Mouse (Mus musculus) cerebellum, postnatal 36 days (tissue): ENCODE results near the gene Nck2.
A peak's percentile ranks its signal among the peaks of the same experiment; 100 is the strongest.

Source experiments
- DNase-seq, 2 experiments: peaks; one replicate each; pipeline ENCODE4 v3.0.0; 2021 to 2022; ENCODE audit warnings: mixed read lengths in 2 of 2

The Nck2 gene

GRCm38 (mm10) chr1:43436554-43436953 is 7.8 kb upstream of the Nck2 start:
- DNase-seq, result no peak

DNA sequence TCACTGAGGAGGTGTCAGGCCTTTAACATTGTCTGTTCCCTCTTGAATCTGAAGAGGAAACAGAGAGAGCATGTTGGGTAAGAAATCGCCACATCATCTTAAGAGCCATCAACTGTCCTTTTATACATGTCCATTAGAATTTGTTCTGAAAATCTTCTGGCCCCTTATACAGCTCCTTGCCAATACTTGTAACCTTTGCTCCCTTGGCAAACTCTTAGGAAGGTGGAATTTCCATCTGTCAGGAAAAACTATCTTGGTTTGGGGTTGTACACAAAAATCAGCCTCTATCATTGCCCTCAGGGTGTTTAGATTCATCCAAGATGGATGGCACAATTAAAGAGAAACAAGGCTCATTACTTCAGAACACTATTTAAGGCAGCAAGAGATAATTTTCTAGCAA is 5.1 kb upstream of the Nck2 start:
- DNase-seq, result no peak

DNA sequence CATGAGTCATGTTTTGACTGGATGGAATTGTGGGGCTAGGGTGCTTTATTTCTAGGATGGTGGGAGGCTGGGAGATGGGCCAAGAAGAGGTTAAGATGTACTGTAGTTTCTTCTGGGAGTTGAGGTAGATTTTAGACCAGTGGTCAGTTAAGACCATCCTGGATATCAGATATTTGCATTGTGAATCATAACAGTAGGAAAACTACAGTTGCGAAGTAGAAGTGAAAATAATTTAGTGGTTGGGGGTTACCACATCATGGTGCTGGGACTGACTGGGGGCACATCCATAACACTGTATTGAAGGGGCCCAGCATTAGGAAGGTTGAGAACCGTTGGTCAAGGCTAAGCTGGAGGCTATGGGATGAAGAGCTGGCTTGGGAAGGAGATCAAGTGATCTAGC is 1.8 kb upstream of the Nck2 start:
- DNase-seq, result no peak

DNA sequence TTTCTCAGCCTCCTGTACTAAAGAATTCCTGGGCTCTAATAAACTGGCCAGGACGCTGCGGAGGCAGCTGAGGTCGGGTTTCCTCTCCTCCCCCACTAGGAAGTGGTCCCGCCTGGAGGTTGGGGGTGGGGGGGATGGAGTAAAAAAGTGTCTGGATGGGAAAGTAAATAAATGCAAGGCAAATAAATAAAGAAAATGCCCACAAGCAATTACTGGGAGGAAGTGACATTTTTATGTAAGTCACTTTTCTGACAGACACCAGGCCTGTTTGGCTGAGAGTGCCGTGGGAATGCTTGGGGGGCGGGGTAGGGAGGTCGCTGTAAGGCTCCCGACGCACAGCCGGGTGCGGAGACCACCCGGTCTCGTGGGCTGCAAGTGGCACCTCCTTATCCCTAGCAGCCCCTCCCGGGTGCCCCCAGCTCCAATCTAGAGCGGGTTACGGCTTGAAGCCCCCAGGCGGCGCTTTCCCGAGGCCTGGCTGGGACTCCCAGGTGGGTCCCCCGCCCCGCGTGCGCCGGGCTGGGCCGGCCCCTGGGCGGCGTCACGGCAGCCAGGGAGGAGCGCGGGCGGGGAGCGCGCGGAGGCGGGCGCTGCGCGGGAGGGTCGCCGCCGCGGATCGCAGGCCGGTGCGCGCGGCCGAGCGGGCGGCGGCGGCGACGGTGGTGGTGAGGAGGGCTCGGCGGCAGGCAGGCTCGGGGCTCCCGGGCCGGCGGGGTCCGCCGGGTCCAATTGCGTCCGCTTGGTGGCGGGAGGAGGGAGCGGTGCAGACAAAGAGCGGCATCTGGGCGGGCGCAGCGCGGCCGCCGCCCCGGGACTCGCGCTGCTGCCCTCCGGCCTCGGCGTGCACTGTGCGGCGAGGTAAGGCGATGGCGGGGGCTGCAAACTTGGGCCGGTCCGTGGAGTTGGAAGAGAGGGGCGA is 1.1 kb downstream of the Nck2 start:
- DNase-seq, result peak; percentile 68 to 77

GRCm38 (mm10) chr1:43446089-43446533 is 1.7 kb downstream of the Nck2 start:
- DNase-seq, result peak; percentile 55 to 67

DNA sequence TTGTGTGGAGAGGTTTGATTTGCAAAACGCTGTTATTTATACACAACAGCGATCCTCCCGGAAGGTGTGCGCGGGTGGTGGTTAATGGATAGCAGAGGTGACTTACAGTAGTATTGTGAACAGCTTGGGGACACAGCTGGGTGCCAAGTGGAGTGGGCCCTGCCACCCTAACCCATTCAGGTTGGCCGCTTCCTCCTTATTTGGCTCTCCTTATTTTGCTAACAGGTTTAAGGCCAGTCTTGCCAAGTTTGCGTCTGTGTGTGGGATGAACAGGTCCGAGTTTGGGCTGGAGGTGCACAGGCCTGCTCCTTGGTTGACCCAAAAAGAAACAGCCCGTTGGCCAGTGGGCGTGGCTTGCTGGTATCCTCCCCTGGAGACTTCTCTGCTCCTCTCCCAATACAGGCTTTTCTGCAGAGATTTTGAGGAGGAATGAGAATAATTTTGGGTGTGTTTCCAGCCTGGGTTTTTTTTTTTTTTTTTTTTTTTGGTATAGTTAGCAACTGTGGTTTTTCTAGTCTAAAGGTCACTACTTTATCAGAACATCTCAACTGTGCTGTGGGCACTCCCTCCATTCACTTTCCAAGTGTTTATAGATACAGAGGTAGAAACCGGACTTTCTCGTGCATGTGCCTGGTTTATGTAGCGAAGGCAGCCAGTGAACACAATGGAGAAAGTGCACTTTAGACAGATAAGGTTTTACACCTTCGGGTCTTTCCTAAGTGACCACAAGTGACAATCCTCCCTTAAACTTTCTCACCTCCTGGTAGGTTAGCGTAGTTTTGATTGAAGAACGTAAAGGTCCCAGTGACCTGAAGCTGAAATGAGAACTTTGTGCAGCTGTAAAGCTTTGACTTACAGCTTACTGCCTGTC is 2.6 kb downstream of the Nck2 start:
- DNase-seq, result peak; percentile 57 to 61

DNA sequence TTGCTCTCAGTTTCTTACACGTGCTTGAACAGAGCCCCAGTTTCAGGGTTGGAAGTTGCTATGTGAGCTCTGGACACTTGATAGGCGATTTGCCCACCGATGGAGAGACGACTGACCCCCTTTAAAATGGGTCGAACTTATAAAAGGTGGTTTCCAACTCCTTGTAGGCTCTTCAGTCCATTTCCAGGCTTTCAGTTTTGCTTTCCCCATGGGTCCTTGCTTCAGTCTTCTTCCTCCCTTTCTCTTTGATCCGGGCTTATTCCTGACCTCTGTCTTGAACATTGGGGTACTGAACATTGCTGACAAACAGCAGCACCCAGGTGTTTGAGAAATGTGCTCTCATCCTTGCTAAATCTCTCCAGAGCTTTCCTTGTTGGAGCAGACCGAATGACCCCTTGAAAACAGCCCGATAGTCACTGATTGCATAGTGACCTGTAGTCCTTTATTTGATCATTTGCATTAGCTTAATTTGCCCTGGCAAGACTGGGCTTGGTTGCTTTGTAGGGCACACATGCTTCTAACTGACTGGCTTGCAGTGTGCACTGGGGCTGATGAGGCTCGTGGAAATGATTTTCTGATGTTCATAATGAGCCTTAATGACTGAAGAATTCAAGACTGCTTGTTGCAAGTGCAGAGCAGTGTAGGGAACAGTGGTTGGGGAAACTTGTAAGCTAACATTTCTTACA is 3.4 kb downstream of the Nck2 start:
- no peak for DNase-seq

DNA sequence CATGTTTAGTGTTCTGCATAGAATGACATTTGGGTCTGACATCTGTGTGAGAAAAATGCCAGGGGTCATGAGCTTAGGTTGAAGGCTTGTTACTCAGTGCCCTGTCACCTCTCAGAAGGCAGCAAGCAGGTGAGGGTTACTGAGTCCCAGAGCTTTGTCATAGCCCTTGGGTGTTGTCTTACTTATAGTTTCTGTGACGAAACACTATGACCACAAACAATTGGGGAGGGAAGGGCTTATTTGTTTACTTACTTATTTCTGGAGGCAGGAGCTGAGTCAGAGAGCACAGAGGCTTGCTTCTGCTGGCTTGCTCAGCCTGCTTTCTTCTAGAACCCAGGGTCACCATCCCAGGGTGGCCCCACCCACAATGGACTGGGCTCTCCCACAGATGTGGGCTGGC is 6.4 kb downstream of the Nck2 start:
- DNase-seq, result no peak

- no peak for DNase-seq
Observed at GRCm38 (mm10) chr1:43453683-43454082, 9.3 kb downstream of the Nck2 start.

DNA sequence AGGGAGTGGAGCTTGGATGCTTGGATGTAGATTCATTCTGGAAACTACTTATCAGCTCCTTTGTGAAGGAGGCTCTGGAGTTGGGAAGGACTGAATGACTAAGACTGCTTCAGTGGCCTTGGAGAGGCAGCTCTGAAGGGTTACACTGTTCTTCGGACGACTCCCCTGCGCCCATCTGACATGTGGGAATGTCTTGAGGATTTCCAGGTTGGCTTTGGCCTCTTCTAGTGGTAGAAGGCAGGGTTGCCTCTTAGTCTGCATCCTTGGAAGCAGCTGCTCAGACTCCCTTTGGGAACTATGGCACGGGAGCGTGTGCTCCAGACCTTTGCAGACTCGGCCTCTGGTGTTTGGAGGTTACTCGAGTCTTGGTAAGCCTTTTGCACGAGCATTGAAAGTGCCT is 10.4 kb downstream of the Nck2 start:
- no peak for DNase-seq

- DNase-seq, result no peak
Observed at GRCm38 (mm10) chr1:43455196-43455595, 10.8 kb downstream of the Nck2 start.

DNA sequence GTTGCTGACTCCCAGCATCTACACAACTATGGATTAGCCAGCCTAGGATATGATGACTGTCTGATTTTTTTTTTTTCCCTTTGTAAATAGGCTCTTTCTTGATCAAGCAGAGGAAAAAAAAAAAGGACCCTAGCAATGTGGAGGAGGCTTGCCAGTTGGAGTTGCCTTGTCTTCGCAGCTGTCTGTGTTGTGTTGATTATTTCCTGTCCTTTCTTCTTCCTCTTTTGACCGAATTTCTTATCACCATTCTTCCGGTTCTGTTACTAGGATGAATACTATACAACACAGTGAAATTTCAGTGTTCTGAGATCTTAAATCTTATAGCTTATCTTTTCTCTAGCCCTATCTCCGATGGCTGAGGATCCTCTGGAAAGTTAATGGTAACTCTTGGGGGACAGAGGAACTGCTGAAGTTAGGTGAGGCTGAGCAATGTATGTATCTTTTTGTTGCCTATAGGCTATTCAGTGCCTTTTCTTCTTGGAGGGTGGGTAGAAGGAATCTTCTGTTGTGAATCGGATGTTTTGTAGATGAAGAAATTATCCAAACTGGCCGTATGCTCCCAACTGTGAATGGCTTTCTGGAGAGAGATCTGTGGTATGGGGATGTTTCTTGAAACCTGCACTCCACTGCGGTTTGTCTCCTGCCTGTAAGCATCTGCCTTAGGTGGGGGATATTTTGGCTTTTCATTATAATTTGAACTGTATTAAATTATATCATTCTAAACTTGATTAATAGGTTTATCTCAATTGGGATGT is 12.8 kb downstream of the Nck2 start:
- no peak for DNase-seq

DNA sequence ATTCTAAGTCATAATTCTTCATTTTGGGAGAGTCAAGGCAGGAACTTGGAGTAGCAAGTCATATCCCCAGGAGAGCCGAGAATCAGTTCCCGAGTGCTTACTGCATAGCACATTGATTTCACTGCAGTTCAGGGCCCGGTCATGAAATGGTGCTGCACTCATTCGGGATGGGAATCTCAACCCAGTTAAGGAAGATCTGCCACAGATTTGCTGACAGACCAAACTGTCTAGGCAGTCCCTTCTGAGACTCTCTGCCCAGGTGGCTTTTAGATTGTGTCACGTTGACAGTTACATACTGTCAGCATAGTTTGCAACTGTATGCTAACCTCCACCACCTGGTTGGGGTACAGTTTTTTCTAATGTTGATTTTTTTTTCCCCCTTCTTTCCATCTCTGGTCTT is 16.1 kb downstream of the Nck2 start:
- no peak for DNase-seq

DNA sequence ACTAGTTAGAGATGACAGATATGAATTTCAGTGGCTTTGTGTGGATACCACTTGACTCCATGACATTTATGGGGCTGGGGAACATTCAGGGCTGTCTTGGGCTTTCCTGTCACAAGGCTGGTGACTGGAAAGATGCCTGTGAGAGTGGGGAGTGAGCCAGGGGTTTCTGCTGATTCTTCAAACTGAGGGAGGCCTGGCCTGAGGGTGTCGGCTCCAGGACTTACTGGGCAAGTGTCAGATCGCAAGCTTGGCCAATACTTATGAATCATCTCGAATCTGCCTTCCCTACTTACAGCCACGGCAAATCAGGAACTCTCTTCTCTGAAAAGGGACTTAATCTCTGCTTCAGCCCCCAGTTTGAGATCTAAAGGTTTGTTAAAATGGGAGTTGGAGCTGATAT is 18.3 kb downstream of the Nck2 start:
- DNase-seq, result no peak

- no peak for DNase-seq
Observed at GRCm38 (mm10) chr1:43463941-43464682, 19.7 kb downstream of the Nck2 start.

DNA sequence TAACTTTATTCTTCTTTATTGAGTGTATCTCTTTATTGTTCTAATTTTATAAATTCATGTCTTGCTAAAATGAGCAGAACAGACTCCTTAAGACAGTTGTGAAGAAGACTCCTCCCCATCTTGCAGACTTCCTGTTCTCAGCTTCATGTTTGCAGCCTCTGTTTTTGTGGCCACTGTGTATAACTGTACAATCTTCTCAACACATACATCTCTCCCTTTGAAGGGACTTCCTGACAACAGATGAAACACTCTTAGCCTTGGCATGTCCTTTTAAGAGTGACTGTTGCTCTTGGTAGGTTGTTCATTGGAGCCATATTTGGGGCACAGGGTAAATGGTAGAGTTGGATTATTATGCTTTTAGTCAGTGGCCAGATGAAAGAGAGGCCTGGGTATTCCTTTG is 20.6 kb downstream of the Nck2 start:
- DNase-seq, result no peak

DNA sequence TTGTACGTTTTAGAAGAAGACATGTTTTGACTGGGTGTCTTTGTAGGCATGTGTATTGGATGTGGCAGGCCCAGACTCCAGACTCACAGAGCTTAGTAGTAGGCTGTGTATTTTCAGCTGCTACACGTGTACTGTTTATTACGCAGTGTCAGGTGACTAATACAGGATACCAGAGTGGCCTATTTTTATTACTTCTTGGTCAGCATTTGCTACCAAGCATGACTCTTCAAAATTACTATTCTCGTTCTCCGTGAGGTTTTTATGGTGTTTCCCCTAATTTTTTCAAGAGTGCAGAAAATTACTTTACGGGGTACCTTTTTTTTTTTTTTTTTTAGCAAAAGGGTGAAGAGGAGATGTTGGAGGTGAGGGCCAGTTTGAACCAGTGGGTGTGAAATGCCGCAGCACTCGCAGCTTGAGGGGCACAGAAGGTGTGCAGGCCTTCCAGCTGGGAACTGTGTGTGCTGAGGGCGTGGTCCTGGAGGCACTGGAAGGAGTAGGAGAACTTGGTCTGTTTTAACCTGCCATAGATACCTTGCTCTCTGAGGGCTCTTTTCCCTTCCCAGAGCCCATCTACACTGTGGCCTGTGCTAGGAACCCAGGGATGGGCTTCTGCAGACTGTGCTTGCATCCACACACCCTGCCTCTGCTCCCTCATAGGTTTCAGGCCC is 21.7 kb downstream of the Nck2 start:
- DNase-seq, result no peak

DNA sequence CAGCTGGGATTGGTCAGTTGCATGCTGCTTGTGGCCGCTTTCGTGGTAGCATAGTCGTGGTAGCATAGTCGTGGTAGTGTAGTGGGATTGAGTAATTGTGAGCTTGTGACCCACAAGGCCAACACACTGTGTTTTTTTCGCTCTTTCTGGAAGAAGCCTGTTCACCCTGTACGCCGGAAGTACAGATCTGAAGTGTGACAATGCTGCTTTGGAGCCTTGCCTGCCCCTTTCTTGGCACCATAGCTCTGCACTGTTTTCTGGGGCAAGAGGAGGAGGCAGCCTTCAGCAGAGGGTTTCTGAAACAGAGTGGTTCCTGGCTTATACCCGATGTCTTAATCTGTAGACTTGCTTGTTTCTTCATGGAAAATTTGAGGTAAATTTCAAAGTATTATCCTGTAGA is 23.3 kb downstream of the Nck2 start:
- peak; percentile 63 to 66 for DNase-seq

- no peak for DNase-seq
Observed at GRCm38 (mm10) chr1:43468207-43468606, 23.8 kb downstream of the Nck2 start.

DNA sequence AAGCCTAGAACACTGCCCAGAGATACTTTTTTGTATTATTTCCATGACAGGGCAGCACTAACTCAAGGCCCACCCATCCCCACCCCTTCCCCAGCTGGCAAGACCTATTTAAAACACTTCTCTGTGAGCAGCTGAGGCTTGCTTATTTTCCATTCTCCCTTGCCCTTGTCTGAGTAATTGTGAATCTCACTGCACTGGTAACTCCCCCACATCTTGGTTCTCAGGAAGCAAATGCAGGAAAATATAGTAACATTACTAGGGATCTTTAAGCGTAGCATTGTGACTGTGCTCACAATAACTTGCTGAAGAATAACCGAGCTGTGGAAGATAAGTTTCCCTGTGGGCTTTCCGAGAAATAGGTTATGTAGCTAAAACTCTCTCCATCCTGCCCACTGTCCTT is 24.6 kb downstream of the Nck2 start:
- no peak for DNase-seq
